Mouse (Mus musculus): Measurements from ENCODE around the gene C530008M17Rik.

C530008M17Rik gene

GRCm38 (mm10) chr5:76837018-76837417 lies 180.7 kb downstream of the C530008M17Rik start:
- no peak for DNase-seq (ENCODE audit: low read depth)

GRCm38 (mm10) chr5:76839786-76840185 lies 183.5 kb downstream of the C530008M17Rik start:
- no peak for DNase-seq (ENCODE audit: low read depth)

- DNase-seq (ENCODE audit: low read depth): no peak
Observed at GRCm38 (mm10) chr5:76841859-76842258, 185.5 kb downstream of the C530008M17Rik start.

GRCm38 (mm10) chr5:76843448-76843847 lies 187.1 kb downstream of the C530008M17Rik start:
- DNase-seq (ENCODE audit: low read depth): peak; percentile 72

GRCm38 (mm10) chr5:76843851-76844419 lies 187.6 kb downstream of the C530008M17Rik start:
- no peak for DNase-seq (ENCODE audit: low read depth)

- no peak for DNase-seq (ENCODE audit: low read depth)
Observed at GRCm38 (mm10) chr5:76844618-76845186, 188.4 kb downstream of the C530008M17Rik start.

- no peak for DNase-seq (ENCODE audit: low read depth)
Observed at GRCm38 (mm10) chr5:76847106-76847505, 190.8 kb downstream of the C530008M17Rik start.

GRCm38 (mm10) chr5:76851316-76851715 lies 195.0 kb downstream of the C530008M17Rik start:
- DNase-seq (ENCODE audit: low read depth): peak; percentile 56

GRCm38 (mm10) chr5:76853549-76853948 lies 197.2 kb downstream of the C530008M17Rik start:
- DNase-seq (ENCODE audit: low read depth): peak; percentile 84

- DNase-seq (ENCODE audit: low read depth): no peak
Observed at GRCm38 (mm10) chr5:76855829-76856600, 199.7 kb downstream of the C530008M17Rik start.

- DNase-seq (ENCODE audit: low read depth): no peak
Observed at GRCm38 (mm10) chr5:76857103-76858015, 201.0 kb downstream of the C530008M17Rik start.

GRCm38 (mm10) chr5:76858444-76858843 lies 202.1 kb downstream of the C530008M17Rik start:
- DNase-seq (ENCODE audit: low read depth): no peak

GRCm38 (mm10) chr5:76866819-76867218 lies 210.5 kb downstream of the C530008M17Rik start:
- DNase-seq (ENCODE audit: low read depth): no peak

- DNase-seq (ENCODE audit: low read depth): peak; percentile 68
Observed at GRCm38 (mm10) chr5:76868693-76869286, 212.5 kb downstream of the C530008M17Rik start.

GRCm38 (mm10) chr5:76869553-76869952 lies 213.2 kb downstream of the C530008M17Rik start:
- peak; percentile 13 for DNase-seq (ENCODE audit: low read depth)

- DNase-seq (ENCODE audit: low read depth): no peak
Observed at GRCm38 (mm10) chr5:76876106-76876758, 219.9 kb downstream of the C530008M17Rik start.

- DNase-seq (ENCODE audit: low read depth): no peak
Observed at GRCm38 (mm10) chr5:76884107-76884506, 227.8 kb downstream of the C530008M17Rik start.

- no peak for DNase-seq (ENCODE audit: low read depth)
Observed at GRCm38 (mm10) chr5:76887011-76887410, 230.7 kb downstream of the C530008M17Rik start.

GRCm38 (mm10) chr5:76892608-76893007 lies 236.3 kb downstream of the C530008M17Rik start:
- no peak for DNase-seq (ENCODE audit: low read depth)

- DNase-seq (ENCODE audit: low read depth): no peak
Observed at GRCm38 (mm10) chr5:76893084-76893483, 236.8 kb downstream of the C530008M17Rik start.

GRCm38 (mm10) chr5:76902131-76902530 lies 245.8 kb downstream of the C530008M17Rik start:
- no peak for DNase-seq (ENCODE audit: low read depth)
